Mouse (Mus musculus) cerebellum, adult 8-10 months (tissue): ENCODE results near the gene Drc7.

Experiments used
- DNase-seq: peaks from one replicate; pipeline ENCODE4 v3.0.0; 2022

Drc7 gene

DNA sequence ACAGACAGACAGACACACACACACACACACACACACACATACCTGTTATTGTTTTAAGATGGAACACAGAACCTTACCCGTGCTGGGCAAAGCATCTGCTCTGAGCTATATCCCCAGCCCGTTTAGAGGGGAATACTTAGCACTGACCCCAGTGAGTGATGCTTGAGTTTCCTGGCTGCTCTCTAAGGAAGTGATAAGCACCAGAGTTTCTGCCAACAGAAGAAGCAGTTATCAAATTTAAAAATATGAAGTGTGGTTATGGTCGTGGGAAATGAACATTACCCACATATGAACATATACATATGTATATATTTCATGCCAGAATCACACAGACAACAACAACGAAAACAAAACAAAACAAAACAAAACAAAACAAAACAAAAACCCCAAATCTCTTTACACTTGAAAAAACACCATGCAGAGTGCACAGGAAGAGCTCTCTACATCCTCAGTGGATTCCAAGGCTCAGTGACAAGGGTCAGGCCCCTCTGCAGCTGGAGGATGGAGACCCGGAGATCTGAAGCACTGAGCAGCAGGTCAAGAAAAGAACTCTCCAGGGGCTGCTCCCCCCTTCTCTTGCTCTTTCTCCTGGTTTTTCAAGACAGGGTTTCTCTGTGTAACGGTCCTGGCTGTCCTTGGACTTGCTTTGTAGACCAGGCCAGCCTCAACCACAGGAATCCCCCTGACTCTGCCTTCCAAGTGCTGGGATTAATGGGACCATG, 5.1 kb downstream of the Drc7 start:
- DNase-seq, result no peak

GRCm38 (mm10) chr8:95064531-95064930, 9.6 kb downstream of the Drc7 start:
- DNase-seq, result no peak

GRCm38 (mm10) chr8:95067582-95067981, 12.7 kb downstream of the Drc7 start:
- no peak for DNase-seq

DNA sequence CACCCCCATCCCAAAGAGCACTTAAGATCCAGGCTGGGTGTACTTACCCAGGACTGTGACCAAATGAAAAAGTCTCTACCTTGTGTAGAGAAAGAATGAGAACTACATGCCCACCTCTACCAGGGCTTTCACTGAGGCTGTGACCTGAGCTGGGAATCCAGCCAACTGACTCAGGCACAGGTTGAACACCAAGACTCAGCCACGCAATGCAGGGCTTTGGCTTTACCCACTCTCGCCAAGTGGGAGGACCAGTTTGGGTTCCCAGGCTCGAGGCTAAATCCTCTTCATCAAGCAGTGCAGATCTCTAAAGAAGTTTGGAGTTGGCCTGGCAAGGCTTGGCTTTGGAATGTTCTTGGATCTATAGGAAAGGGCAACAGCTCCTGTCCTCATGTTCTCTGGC, 20.6 kb downstream of the Drc7 start:
- no peak for DNase-seq

GRCm38 (mm10) chr8:95076151-95076550, 21.2 kb downstream of the Drc7 start:
- peak; percentile 68 for DNase-seq

DNA sequence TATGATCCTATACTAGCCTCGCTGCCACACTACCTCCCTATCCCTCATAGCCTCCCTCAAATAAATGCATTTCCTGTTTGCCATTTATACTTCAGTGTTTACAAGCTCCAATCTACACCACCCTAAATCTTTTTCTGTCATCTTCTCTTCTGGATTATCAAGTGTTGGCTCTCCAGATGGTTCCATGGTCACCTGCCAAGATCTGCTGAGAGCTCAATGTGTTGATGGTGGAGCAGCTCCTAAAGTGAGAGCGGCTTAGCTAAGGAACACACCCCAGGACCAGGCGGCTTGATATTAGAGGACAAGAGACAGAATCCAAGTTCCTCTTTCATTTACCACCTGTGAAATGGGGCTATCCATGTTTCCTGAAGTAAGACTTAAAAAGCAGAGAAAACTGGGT, 23.2 kb downstream of the Drc7 start:
- DNase-seq, result peak; percentile 54

DNA sequence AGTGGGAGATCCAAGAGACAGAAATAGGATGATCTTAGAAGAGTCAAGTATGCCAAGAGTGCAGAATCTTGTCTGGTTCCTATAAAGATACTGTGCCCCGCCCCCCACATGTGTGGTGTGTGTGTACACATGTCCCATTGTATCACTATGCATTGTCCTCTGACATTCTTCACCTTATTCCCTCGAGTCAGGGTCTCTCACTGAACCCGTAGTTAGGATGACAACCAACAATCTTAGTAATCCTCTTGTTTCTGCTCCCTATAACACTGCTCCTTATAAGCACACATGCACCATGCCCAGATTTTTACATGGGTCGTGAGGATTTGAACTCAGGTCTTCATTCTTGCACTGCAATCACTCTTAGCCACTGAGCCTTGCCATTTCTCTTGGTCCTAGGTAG, 24.4 kb downstream of the Drc7 start:
- DNase-seq, result no peak

GRCm38 (mm10) chr8:95080381-95081341, 25.8 kb downstream of the Drc7 start, which contains the start of gene Katnb1:
Gene Katnb1 (plus strand): TSS chr8:95081186.
- peak; percentile 98 for DNase-seq

DNA sequence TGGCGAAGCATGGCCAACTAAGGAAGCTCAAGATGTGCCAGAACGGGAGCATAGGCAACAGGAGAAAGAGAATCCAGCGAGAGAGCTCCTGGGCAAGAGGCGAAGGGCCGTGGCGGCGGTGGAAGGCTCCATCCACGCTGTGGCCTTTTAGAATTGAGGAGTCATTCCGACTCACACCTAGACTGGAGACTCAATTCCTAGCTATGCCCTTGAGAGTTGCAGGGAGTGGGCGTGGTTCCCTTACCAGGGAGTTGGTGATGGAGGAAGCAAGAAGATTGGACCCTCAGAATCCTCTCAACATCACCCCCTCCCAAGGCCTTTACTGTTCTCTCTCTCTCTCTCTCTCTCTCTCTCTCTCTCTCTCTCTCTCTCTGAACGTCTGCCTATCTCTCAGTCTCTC, 26.7 kb downstream of the Drc7 start:
- no peak for DNase-seq

GRCm38 (mm10) chr8:95084261-95084660, 29.4 kb downstream of the Drc7 start:
- DNase-seq, result no peak

DNA sequence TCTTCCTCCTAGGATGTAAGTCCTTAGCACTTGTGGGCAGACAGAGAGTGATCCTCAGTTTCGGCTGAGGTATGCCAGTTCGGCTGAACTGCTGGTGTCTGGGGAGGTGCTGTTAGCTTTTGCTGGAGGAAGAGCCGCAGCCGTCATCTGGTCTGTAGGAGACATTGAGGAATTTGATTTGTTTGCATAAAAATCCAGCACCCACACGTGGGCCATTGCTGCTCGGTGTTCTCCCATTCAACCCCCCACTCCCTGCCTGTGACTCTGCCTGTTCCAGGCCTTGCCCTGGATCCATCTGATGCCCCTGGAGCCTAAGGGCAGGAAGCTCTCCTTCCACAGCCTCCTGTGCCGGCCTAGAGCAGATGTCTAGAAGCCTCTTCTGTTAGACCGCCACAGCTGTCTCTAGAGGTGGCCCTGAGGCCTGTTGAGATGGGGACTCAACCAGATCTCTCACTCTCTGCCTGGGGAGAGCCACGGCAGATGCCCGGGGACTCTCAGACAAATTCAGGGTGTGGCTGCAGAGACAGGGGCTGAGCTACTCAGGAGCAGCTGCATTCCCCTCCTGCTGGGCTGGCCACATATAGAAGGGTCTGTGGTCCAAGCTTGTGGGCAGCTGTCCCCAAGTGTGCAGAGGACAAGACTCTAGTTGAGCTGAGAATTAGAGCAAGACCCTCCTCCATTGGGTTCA, 30.0 kb downstream of the Drc7 start:
- DNase-seq, result no peak

- DNase-seq, result peak; percentile 61
These were observed 30.7 kb downstream of the Drc7 start for GRCm38 (mm10) chr8:95085432-95086141.

DNA sequence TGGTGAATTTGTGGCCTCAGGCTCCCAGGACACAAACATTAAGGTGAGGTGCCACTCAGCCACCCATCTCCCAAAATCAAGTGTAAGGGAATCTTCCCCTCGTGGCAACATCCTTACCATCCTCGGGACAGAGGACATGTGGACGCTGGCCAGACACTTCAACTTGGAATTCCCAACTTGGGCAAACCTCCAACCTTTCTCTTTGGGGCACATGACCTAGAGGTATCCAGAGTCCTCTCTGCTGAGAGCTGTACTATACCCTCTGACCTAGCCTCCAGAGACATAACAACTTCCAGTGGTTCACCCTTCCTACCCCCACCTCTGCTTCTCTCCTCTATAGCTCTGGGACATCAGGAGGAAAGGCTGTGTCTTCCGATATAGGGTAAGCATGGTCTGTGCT, 38.7 kb downstream of the Drc7 start:
- DNase-seq, result no peak

DNA sequence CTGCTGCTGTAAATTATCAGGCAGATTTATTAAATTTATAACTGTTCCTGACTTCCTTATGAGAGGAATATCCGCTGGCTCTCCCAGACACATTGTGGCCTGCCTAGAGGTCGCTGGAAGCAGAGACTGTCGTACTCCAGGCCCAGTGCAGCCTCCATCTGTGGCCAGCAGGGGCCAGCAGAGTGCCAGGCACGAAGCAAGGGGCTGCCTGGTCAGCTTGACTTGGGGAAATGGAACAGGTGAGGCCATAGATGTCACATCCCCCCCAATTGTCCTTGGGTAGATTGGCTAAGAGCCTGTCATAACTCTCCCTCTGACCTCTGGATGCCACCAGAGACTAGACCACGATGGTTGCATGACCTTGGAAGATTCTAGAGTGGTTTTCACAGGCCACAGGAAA, 44.1 kb downstream of the Drc7 start:
- peak; percentile 57 for DNase-seq

DNA sequence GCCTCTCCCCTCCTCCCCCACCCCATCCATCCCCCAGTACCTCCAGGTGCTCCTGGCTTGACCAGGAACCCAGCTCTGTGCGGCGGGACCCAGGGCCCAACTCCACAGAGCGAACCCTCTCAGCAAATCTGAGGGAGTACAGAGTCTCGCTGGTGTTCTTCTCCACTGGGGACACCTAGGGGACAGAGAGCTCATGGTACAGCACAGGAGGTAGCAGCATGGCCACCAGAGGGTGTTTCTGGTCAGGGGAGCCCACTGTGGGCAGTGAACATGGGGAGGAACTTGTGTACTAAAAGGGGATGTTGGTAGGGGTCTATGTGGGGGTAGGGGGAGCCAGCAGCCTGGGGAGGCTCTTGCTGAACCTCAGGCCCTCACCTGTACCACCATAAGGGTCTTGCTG, 47.1 kb downstream of the Drc7 start:
- DNase-seq, result no peak

- no peak for DNase-seq
These were observed 52.4 kb downstream of the Drc7 start for GRCm38 (mm10) chr8:95107306-95107705.

DNA sequence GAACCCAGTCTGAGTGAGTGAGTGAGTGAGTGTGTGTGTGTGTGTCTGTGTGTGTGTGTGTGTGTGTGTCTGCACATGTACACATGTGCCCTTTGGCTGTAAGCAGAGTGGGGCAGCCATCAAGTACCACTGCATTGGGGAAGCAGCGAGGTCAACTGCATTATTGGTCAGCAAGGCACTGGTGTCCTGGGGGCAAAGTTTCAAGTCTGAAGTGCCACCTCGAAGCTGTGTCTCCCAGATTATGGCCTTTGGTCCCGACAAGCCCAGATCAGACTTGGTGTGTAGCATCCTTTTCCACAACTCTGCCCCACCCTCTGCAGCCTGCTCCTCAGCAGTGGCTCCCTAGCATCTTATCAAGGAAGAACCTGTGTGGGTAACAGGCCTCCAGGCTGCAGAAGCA, 57.7 kb downstream of the Drc7 start:
- no peak for DNase-seq

DNA sequence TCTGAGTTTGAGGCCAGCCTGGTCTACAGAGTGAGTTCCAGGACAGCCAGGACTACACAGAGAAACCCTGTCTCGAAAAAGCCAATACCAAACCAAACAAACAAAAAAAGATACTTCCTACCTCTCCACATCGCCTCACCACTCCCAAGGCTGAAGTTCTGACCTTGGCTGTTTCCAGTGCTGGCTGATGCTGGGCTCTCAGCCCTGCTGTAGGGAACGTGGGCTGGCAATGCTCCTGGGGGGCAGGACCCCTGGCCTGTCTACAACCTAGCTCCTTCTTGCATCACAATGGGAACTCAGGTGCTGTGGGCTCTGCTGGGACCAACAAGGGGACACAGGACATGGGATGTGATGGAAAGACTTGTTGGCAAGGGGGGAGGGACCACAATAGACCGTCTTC, 58.2 kb downstream of the Drc7 start:
- DNase-seq, result no peak

DNA sequence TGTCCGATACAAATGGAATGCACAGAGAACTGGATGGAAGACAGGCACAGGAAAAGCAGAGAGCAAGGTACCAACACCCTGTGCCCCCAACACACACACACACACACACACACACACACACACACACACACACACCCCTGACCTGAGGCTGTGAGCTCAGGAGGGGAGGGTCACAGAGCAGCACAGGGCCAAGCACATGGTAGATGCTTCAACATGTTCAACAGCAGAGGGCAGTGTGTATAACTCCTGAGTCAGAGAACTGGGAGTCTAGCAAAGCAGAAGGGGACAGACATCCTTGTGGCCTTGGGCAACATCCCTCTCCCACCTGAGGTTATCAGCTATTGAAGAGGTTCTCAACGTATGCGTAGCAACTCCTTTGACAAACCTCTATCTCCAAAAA, 58.8 kb downstream of the Drc7 start:
- no peak for DNase-seq

DNA sequence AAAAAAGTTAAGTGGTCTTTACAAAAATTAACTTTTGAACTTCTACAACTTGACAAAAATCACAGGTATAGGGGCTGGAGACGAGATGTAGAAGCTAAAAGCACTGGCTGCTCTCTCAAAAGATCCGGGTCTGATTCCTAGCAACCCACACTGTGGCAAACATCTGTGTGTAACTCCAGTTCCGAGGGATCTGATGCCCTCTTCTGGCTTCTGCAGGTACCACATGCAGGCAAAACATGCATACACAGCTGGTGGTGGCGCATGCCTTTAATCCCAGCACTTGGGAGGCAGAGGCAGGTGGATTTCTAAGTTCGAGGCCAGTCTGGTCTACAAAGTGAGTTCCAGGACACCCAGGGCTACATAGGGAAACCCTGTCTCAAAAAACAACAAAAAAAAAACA, 68.6 kb downstream of the Drc7 start:
- no peak for DNase-seq

DNA sequence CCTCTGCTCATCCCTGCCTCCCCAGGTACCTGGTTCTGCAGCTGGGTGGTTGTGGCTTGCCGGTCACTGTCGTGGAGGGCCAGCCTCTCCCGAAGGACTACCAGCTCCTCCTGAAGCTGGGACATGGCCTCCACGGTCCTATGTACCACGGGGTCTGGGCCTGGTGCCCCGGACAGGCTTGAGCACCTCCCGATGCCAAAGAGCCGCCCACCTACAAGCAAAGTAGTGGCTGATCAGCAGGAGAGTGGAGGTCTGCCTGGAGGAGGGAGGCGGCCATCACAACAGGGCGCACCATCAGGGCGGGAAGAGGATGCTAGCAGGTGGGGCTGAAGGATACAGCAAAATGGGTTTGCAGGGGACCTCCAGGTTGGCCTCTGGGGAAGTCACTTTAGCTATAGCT, 71.6 kb downstream of the Drc7 start:
- DNase-seq, result no peak

DNA sequence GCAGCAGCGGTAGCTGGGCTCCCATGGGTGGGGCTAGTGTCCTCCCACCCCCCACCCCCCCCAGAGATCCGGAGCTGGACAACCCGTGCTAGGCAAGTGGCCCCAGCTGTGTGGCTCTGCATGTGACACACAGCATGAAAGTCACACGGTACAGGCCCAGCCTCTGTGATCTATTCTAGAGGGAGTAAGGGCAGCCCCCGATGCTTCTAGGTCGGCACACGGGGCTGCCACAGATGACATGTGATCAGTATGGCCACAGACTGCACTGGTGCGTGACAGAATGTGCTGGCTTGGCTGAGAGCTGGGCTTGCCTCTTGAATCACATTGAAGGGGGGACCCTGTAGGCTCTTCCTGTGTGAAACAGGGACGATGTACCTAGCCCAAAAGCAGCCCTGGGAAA, 72.8 kb downstream of the Drc7 start:
- no peak for DNase-seq
